Mouse (Mus musculus): ENCODE measurements at regions not wholly inside any gene's neighbourhood (a gene's known extent, or its start where the extent isn't known, plus 50 kb on each side); places are given as distances from the start of the nearest gene placed in this dataset.

GRCm38 (mm10) chr3:50507211-50507610, 63.8 kb upstream of the Slc7a11 start:
- no peak for DNase-seq

Data from cerebellum, postnatal 14 days (tissue).